Mouse (Mus musculus) right cerebral cortex, postnatal 14 days (tissue): Measurements from ENCODE around the gene Npy4r.

ENCODE experiments used
- DNase-seq: peaks from one replicate; pipeline ENCODE4 v3.0.0; 2022

The Npy4r gene

GRCm38 (mm10) chr14:34152342-34152741, at the start of gene Npy4r:
Npy4r (minus strand) TSS chr14:34152489.
- DNase-seq = no peak

- peak; percentile 57 for DNase-seq
These were observed 49.1 kb upstream of the Npy4r start, which contains the start of gene Gprin2 for GRCm38 (mm10) chr14:34201231-34202035. Gprin2 (minus strand) TSS chr14:34201653.

- no peak for DNase-seq
These were observed 48.5 kb upstream of the Npy4r start for GRCm38 (mm10) chr14:34200738-34201230.

GRCm38 (mm10) chr14:34196706-34197105, 44.4 kb upstream of the Npy4r start:
- DNase-seq = no peak

GRCm38 (mm10) chr14:34195466-34195865, 43.2 kb upstream of the Npy4r start:
- DNase-seq = no peak

- DNase-seq = no peak
These were observed 41.6 kb upstream of the Npy4r start for GRCm38 (mm10) chr14:34193879-34194278.

- DNase-seq = no peak
These were observed 38.1 kb upstream of the Npy4r start for GRCm38 (mm10) chr14:34190361-34190760.

GRCm38 (mm10) chr14:34188629-34189028, 36.3 kb upstream of the Npy4r start:
- peak; percentile 41 for DNase-seq

GRCm38 (mm10) chr14:34183101-34183500, 30.8 kb upstream of the Npy4r start:
- DNase-seq = no peak

GRCm38 (mm10) chr14:34179351-34179750, 27.1 kb upstream of the Npy4r start:
- DNase-seq = peak; percentile 49

GRCm38 (mm10) chr14:34171107-34171506, 18.8 kb upstream of the Npy4r start:
- DNase-seq = no peak

GRCm38 (mm10) chr14:34155752-34156151, 3.5 kb upstream of the Npy4r start:
- no peak for DNase-seq

- DNase-seq = peak; percentile 53
These were observed 2.5 kb upstream of the Npy4r start for GRCm38 (mm10) chr14:34154601-34155337.

- no peak for DNase-seq
These were observed 9.4 kb downstream of the Npy4r start for GRCm38 (mm10) chr14:34142915-34143314.

- DNase-seq = no peak
These were observed 10.0 kb downstream of the Npy4r start for GRCm38 (mm10) chr14:34142316-34142715.

- no peak for DNase-seq
These were observed 12.3 kb downstream of the Npy4r start for GRCm38 (mm10) chr14:34139671-34140664.

GRCm38 (mm10) chr14:34135391-34135790, 16.9 kb downstream of the Npy4r start:
- DNase-seq = no peak

GRCm38 (mm10) chr14:34131216-34131615, 21.1 kb downstream of the Npy4r start:
- DNase-seq = no peak

GRCm38 (mm10) chr14:34121691-34122090, 30.6 kb downstream of the Npy4r start:
- no peak for DNase-seq

GRCm38 (mm10) chr14:34120923-34121351, 31.4 kb downstream of the Npy4r start:
- no peak for DNase-seq

GRCm38 (mm10) chr14:34120016-34120910, 32.0 kb downstream of the Npy4r start:
- DNase-seq = no peak
